In the genomic region with DNA sequence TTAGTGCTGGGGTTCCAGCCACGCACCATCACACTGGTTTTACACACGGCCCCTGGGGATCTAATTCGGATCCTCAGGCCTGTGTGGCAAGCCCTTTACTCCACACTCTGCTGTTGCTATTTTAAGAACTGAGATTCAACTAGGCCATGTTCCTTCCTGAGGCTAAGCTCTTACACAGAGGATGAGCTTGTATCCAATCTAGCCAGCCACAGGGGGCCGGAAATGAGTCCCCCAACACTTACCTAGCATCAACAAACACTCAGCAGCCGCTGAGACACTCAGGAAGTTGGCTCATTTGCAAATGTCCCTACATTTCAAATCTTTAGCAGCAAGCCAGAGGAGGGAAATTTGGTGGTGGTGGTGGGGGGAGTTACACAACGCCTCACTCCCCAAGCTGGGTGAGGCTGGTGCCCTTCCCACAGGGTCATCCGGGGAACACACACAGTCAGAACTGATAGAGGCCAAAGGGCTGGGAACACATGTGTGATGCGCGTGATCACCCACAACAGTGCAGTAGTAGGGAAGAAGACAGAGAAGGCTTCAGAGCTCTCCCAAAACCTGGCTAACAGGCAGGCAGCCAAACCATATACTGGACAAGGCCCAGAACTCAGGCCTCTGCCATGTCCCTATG, we compare ENCODE assay signal across 10 mouse cellular contexts. TPM values are rescaled to one million over a fixed set of nuclear protein-coding genes. Genes with fewer than 3 reads are reported as not detected.
DNase-seq lines count a peak whose midpoint lies in the region; ATAC-seq and TF ChIP-seq lines count a peak whose summit lies in the region.
"Had no signal": no experiment of that assay in that cellular context is flagged by ENCODE, and none has a peak within 500 bp of the region (broad histone marks: within the 10 kb centered on the region; RNA-seq: fewer than 3 reads in every experiment).

No protein-coding gene starts in this region.

- no peak for TF ChIP-seq CTCF in hindbrain, postnatal 0 days (IDR thresholded peaks at IDR 0.05; ENCODE audit: low read depth)

- no peaks in the 10 kb centered on the region for H3K27me3 ChIP-seq in kidney, embryonic 15.5 days
- H3K27me3 ChIP-seq in hindbrain, postnatal 0 days (ENCODE audit: insufficient read depth, low read length): no peaks in the 10 kb centered on the region
- no peaks in the 10 kb centered on the region for H3K27me3 ChIP-seq in midbrain, embryonic 16.5 days (ENCODE audit: control insufficient read depth, insufficient read depth, low read depth, low read length)

- peak overlapping the region; percentile 32; the same call in 1 of the 2 replicates for H3K27ac ChIP-seq in kidney, embryonic 15.5 days
- H3K27ac ChIP-seq in hindbrain, postnatal 0 days: peak overlapping the region; percentile 51; the same call in 1 of the 2 replicates
- H3K27ac ChIP-seq in midbrain, embryonic 16.5 days (ENCODE audit: low read length): peak overlapping the region; percentile 11; the same call in 1 of the 2 replicates

- H3K9ac ChIP-seq in kidney, embryonic 15.5 days: no peak overlapping the region
- no peak overlapping the region for H3K9ac ChIP-seq in hindbrain, postnatal 0 days (replicated peaks; ENCODE audit: low read length)
- no peak overlapping the region for H3K9ac ChIP-seq in midbrain, embryonic 16.5 days (ENCODE audit: low read depth, low read length)

- 55% methylated on average over 9 of the region's 9 CpGs for WGBS in kidney, embryonic 15.5 days
- 64% methylated on average over 9 of the region's 9 CpGs for WGBS in hindbrain, postnatal 0 days
- 73% methylated on average over 9 of the region's 9 CpGs for WGBS in midbrain, embryonic 16.5 days

- H3K36me3 ChIP-seq in kidney, embryonic 15.5 days: no peaks in the 10 kb centered on the region
- H3K36me3 ChIP-seq in hindbrain, postnatal 0 days (ENCODE audit: insufficient read depth, low read length): no peaks in the 10 kb centered on the region
- H3K36me3 ChIP-seq in midbrain, embryonic 16.5 days (ENCODE audit: control insufficient read depth, insufficient read depth, low read length): no peaks in the 10 kb centered on the region

- H3K4me2 ChIP-seq in kidney, embryonic 15.5 days: no peak overlapping the region
- H3K4me2 ChIP-seq in hindbrain, postnatal 0 days (ENCODE audit: low read depth, low read length): no peak overlapping the region
- no peak overlapping the region for H3K4me2 ChIP-seq in midbrain, embryonic 16.5 days (ENCODE audit: low read length)

- no peaks in the 10 kb centered on the region for H3K9me3 ChIP-seq in kidney, embryonic 15.5 days (replicated peaks)
- no peaks in the 10 kb centered on the region for H3K9me3 ChIP-seq in hindbrain, postnatal 0 days (ENCODE audit: low read length)
- H3K9me3 ChIP-seq in midbrain, embryonic 16.5 days (replicated peaks; ENCODE audit: control insufficient read depth, low read length, poor library complexity, severe bottlenecking): no peaks in the 10 kb centered on the region

- H3K4me1 ChIP-seq in kidney, embryonic 15.5 days: peaks cover 34% of the 10 kb centered on the region
- H3K4me1 ChIP-seq in hindbrain, postnatal 0 days (ENCODE audit: insufficient read depth, low read length): peaks cover 6% of the 10 kb centered on the region; the same call in 1 of the 2 replicates
- peaks cover 7% of the 10 kb centered on the region for H3K4me1 ChIP-seq in midbrain, embryonic 16.5 days (ENCODE audit: control insufficient read depth, insufficient read depth, low read length)

- no peak overlapping the region for H3K4me3 ChIP-seq in kidney, embryonic 15.5 days (replicated peaks)
- no peak overlapping the region for H3K4me3 ChIP-seq in hindbrain, postnatal 0 days (ENCODE audit: low read length)
- H3K4me3 ChIP-seq in midbrain, embryonic 16.5 days (ENCODE audit: low read depth, low read length): no peak overlapping the region

- no peak for DNase-seq in kidney, postnatal 14 days
- DNase-seq in R1 (ENCODE audit: low read depth, low spot score): peak; percentile 99
- peak; percentile 34 for DNase-seq in hindbrain, postnatal 0 days (ENCODE audit: low spot score)
- DNase-seq in urinary bladder, postnatal 36 days (ENCODE audit: low spot score in 2 of 2): no peak
- no peak for DNase-seq in cerebellum, postnatal 36 days
- no peak for DNase-seq in frontal cortex, postnatal 10 days (ENCODE audit: low spot score in 2 of 2)

- ATAC-seq in kidney, embryonic 15.5 days (replicated peaks; ENCODE audit: low FRiP score): no peak
- no peak for ATAC-seq in hindbrain, postnatal 0 days
- no peak for ATAC-seq in midbrain, embryonic 16.5 days
- ATAC-seq: activated CD4-positive, CD25-positive, alpha-beta regulatory T cell, adult 4 months; forebrain, embryonic 14.5 days had no signal

RNA-seq across cellular contexts. Expression of a gene that starts 2.4 kb away (rescaled TPM):
- 13.3 and 13.5 TPM in 2 replicates for polyA plus RNA-seq in kidney, embryonic 15.5 days (2015; fragmentation: Nextera tagmentation; extraction: Ambion mirVana)
- total RNA-seq in hindbrain, postnatal 0 days (2014; rRNA removed): 3.6 and 13.3 TPM in 2 replicates
- 8.4 and 9.0 TPM in 2 replicates for polyA plus RNA-seq in hindbrain, postnatal 0 days (2015; fragmentation: Nextera tagmentation; extraction: Ambion mirVana)
- polyA plus RNA-seq in midbrain, embryonic 16.5 days (2015; fragmentation: Nextera tagmentation; extraction: Ambion mirVana): 5.1 and 5.2 TPM in 2 replicates

RNA-seq across cellular contexts. Expression of a gene that starts 25.5 kb away (rescaled TPM):
- 35.3 and 37.5 TPM in 2 replicates for polyA plus RNA-seq in kidney, embryonic 15.5 days (2015; fragmentation: Nextera tagmentation; extraction: Ambion mirVana)
- 22.9 and 25.4 TPM in 2 replicates for total RNA-seq in hindbrain, postnatal 0 days (2014; rRNA removed)
- polyA plus RNA-seq in hindbrain, postnatal 0 days (2015; fragmentation: Nextera tagmentation; extraction: Ambion mirVana): 18.7 and 20.4 TPM in 2 replicates
- 18.2 and 18.3 TPM in 2 replicates for polyA plus RNA-seq in midbrain, embryonic 16.5 days (2015; fragmentation: Nextera tagmentation; extraction: Ambion mirVana)

RNA-seq across cellular contexts. Expression of a gene that starts 40.5 kb away (rescaled TPM):
- 78.9 and 79.7 TPM in 2 replicates for polyA plus RNA-seq in kidney, embryonic 15.5 days (2015; fragmentation: Nextera tagmentation; extraction: Ambion mirVana)
- total RNA-seq in hindbrain, postnatal 0 days (2014; rRNA removed): 62.4 and 64.0 TPM in 2 replicates
- polyA plus RNA-seq in hindbrain, postnatal 0 days (2015; fragmentation: Nextera tagmentation; extraction: Ambion mirVana): 81.5 and 83.2 TPM in 2 replicates
- polyA plus RNA-seq in midbrain, embryonic 16.5 days (2015; fragmentation: Nextera tagmentation; extraction: Ambion mirVana): 97.5 and 106 TPM in 2 replicates

RNA-seq across cellular contexts. Expression of a gene that starts 54.7 kb away (rescaled TPM):
- polyA plus RNA-seq in kidney, embryonic 15.5 days (2015; fragmentation: Nextera tagmentation; extraction: Ambion mirVana): 55.2 and 60.5 TPM in 2 replicates
- total RNA-seq in hindbrain, postnatal 0 days (2014; rRNA removed): 19.7 and 22.2 TPM in 2 replicates
- 84.8 and 89.5 TPM in 2 replicates for polyA plus RNA-seq in hindbrain, postnatal 0 days (2015; fragmentation: Nextera tagmentation; extraction: Ambion mirVana)
- 93.8 and 95.3 TPM in 2 replicates for polyA plus RNA-seq in midbrain, embryonic 16.5 days (2015; fragmentation: Nextera tagmentation; extraction: Ambion mirVana)

RNA-seq across cellular contexts. Expression of a gene that starts 54.8 kb away (rescaled TPM):
- 19.1 and 22.7 TPM in 2 replicates for polyA plus RNA-seq in kidney, embryonic 15.5 days (2015; fragmentation: Nextera tagmentation; extraction: Ambion mirVana)
- 43.0 and 49.9 TPM in 2 replicates for total RNA-seq in hindbrain, postnatal 0 days (2014; rRNA removed)
- 30.4 and 32.0 TPM in 2 replicates for polyA plus RNA-seq in hindbrain, postnatal 0 days (2015; fragmentation: Nextera tagmentation; extraction: Ambion mirVana)
- 49.2 and 49.8 TPM in 2 replicates for polyA plus RNA-seq in midbrain, embryonic 16.5 days (2015; fragmentation: Nextera tagmentation; extraction: Ambion mirVana)

Comparison
In these comparisons a context has a peak if more than half of its experiments do, and no peak if none do; other contexts are left out.
1. DNase-seq: peak in R1 (single experiment) and hindbrain, postnatal 0 days (single experiment); none in kidney, postnatal 14 days (single experiment), urinary bladder, postnatal 36 days (0 of 2), cerebellum, postnatal 36 days (0 of 2) and frontal cortex, postnatal 10 days (0 of 2).
2. Peak in every context shown above with its lines, with median percentiles within 50 percentile points of each other: H3K27ac ChIP-seq.